Mouse (Mus musculus): ENCODE measurements around the gene B4galt5. TPM values are rescaled to one million over a fixed set of nuclear protein-coding genes. Genes with fewer than 3 reads are reported as not detected.

The B4galt5 gene
- polyA plus RNA-seq, 1 experiment from 2014 or later = 3.2 TPM

DNA sequence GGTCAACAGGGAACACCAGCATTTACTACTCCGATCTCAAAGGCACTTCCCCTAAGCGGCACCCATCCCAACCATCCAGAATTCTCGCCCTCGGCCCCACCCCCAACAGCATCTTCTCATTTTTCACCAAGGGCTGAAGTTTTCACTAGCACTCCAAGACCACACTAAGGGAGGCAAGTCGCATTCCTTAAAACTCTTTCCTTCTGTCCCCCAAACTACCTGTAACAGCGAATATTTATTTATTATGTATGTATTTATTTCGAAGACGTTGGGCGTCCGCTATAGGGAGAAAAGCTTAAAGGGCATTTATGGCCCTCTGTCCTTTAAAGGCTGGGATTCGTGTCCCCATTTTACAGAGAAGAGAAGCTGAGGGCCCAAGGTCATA is 1.0 kb downstream of the B4galt5 start:
- peak overlapping the region; percentile 91 for H3K27ac ChIP-seq (ENCODE audit: low read depth)
- peaks cover 50% of the 10 kb centered on the region for H3K4me1 ChIP-seq (ENCODE audit: insufficient read depth)
- no peaks in the 10 kb centered on the region for H3K9me3 ChIP-seq (ENCODE audit: low read length)
- TF ChIP-seq EP300 (IDR thresholded peaks at IDR 0.05; ENCODE audit: low read depth) = no peak
- TF ChIP-seq CTCF (IDR thresholded peaks at IDR 0.05; ENCODE audit: low read depth) = no peak
- no peaks in the 10 kb centered on the region for H3K36me3 ChIP-seq (replicated peaks; ENCODE audit: insufficient read depth, low read length)
- WGBS (ENCODE audit: insufficient replicate concordance) = 15% methylated on average over 11 of the region's 11 CpGs
- H3K27me3 ChIP-seq (ENCODE audit: insufficient read depth, low read length) = peaks cover 11% of the 10 kb centered on the region; the same call in 1 of the 2 replicates
- DNase-seq = no peak
- ATAC-seq = no peak
- peak overlapping the region; percentile 69 for H3K4me3 ChIP-seq (ENCODE audit: low read depth, low read length)
- peak overlapping the region; percentile 80 for H3K4me2 ChIP-seq (ENCODE audit: low read depth, low read length)
- H3K9ac ChIP-seq (replicated peaks) = peak overlapping the region; percentile 85

DNA sequence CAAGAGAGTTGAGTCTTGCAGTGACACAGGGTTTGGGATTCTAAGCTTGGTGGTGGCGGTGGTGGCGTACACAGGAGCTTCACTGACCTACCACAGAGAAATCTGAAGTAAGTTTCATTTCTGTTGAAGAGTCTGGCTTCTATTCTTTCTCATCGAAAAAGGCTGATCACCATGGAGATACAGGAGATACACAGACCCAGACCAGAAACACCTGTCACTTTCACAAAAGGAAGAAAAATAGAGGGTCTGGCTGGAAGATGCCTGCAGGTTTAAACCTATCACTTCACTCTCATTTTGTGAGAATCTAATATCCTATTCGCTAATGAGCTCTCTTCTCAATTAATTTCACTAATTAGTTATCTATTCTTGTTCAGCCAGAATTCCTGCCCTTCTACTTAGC is 1.6 kb downstream of the B4galt5 start:
- Histone ChIP-seq H3K4me3 (ENCODE audit: low read depth, low read length) (peak overlapping the region; percentile 69), H3K27me3 (ENCODE audit: insufficient read depth, low read length) (peaks cover 11% of the 10 kb centered on the region; the same call in 1 of the 2 replicates), H3K4me2 (ENCODE audit: low read depth, low read length) (peak overlapping the region; percentile 80), H3K9me3 (ENCODE audit: low read length) (no peaks in the 10 kb centered on the region), H3K4me1 (ENCODE audit: insufficient read depth) (peaks cover 48% of the 10 kb centered on the region), H3K9ac (replicated peaks) (no peak overlapping the region), H3K27ac (ENCODE audit: low read depth) (no peak overlapping the region), H3K36me3 (replicated peaks; ENCODE audit: insufficient read depth, low read length) (no peaks in the 10 kb centered on the region)
- ATAC-seq = no peak
- TF ChIP-seq CTCF (IDR thresholded peaks at IDR 0.05; ENCODE audit: low read depth) = no peak
- no peak for TF ChIP-seq EP300 (IDR thresholded peaks at IDR 0.05; ENCODE audit: low read depth)
- DNase-seq = no peak
- 70% methylated on average over 4 of the region's 4 CpGs for WGBS (ENCODE audit: insufficient replicate concordance)

DNA sequence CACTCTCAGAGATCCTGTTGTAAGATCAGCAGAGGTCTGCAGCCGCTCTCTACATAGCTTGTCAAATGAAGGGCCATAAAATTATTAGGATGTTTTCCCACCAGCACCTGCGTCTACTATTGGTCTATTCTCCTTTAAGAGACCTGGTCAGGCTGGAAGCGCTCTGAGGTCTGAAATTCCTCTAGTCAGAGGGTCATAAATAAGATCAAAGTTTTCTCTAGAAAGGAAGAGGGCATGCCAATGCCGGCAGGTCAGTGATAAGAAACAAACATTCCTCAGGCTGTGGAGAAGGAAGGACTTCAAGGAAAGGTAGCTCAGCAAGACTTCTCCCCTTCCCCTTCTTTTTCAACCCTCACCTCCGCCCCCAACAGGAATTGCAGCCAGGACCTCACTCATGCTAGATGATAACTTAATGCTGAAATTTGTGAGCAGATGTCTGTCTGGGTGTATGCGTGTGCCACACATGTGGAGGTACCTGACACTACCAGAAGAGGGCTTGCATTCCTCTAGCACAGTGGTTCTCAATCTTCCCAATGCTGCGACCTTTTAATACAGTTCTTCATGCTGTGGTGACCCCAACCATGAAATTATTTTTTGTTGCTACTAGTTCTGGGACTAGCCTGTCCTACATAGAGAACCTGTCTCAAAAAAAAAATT is 3.3 kb downstream of the B4galt5 start:
- Histone ChIP-seq H3K9me3 (ENCODE audit: low read length) (no peaks in the 10 kb centered on the region), H3K9ac (replicated peaks) (no peak overlapping the region), H3K4me2 (ENCODE audit: low read depth, low read length) (peak overlapping the region; percentile 2), H3K4me1 (ENCODE audit: insufficient read depth) (peaks cover 42% of the 10 kb centered on the region), H3K27ac (ENCODE audit: low read depth) (no peak overlapping the region), H3K36me3 (replicated peaks; ENCODE audit: insufficient read depth, low read length) (no peaks in the 10 kb centered on the region), H3K4me3 (ENCODE audit: low read depth, low read length) (no peak overlapping the region), H3K27me3 (ENCODE audit: insufficient read depth, low read length) (peaks cover 11% of the 10 kb centered on the region; the same call in 1 of the 2 replicates)
- ATAC-seq (no peak), DNase-seq (no peak)
- 64% methylated on average over 7 of the region's 7 CpGs for WGBS (ENCODE audit: insufficient replicate concordance)
- TF ChIP-seq EP300 (IDR thresholded peaks at IDR 0.05; ENCODE audit: low read depth) = no peak
- peak; percentile 16 for TF ChIP-seq CTCF (IDR thresholded peaks at IDR 0.05; ENCODE audit: low read depth)

DNA sequence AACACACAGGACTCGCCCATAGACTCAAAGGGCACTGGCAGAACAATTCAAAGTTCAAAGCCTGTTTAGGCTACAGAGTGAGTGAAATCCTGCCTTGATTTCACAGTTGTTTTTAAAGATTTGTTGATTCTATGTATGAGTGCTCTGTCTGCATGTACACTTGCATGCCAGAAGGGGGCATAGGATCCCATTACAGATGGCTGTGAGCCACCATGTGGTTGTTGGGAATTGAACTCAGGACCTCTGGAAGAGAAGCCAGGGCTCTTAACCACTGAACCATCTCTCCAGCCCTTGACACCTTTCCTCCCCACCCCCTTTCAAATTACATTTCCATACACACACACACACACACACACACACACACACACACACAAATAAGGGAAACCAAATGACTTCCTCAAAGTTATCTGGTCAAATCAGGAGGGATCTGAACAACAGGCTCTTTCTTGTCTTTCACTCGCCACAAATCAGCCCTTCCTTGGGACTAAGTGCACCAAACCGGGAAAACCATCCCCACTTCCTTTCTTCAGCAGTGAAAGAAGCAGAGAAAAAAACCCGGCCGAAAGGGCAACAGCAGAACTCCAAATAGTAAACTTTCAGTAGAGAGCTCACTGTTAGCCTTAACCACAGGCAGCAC is 4.0 kb downstream of the B4galt5 start:
- no peak overlapping the region for H3K4me3 ChIP-seq (ENCODE audit: low read depth, low read length)
- no peak for TF ChIP-seq EP300 (IDR thresholded peaks at IDR 0.05; ENCODE audit: low read depth)
- TF ChIP-seq CTCF (IDR thresholded peaks at IDR 0.05; ENCODE audit: low read depth) = peak; percentile 66
- H3K4me2 ChIP-seq (ENCODE audit: low read depth, low read length) = peak overlapping the region; percentile 2
- 34% methylated on average over 5 of the region's 5 CpGs for WGBS (ENCODE audit: insufficient replicate concordance)
- DNase-seq (no peak), ATAC-seq (no peak)
- no peak overlapping the region for H3K27ac ChIP-seq (ENCODE audit: low read depth)
- H3K9me3 ChIP-seq (ENCODE audit: low read length) = no peaks in the 10 kb centered on the region
- peaks cover 36% of the 10 kb centered on the region for H3K4me1 ChIP-seq (ENCODE audit: insufficient read depth)
- H3K27me3 ChIP-seq (ENCODE audit: insufficient read depth, low read length) = peaks cover 11% of the 10 kb centered on the region; the same call in 1 of the 2 replicates
- H3K9ac ChIP-seq (replicated peaks) = no peak overlapping the region
- no peaks in the 10 kb centered on the region for H3K36me3 ChIP-seq (replicated peaks; ENCODE audit: insufficient read depth, low read length)

DNA sequence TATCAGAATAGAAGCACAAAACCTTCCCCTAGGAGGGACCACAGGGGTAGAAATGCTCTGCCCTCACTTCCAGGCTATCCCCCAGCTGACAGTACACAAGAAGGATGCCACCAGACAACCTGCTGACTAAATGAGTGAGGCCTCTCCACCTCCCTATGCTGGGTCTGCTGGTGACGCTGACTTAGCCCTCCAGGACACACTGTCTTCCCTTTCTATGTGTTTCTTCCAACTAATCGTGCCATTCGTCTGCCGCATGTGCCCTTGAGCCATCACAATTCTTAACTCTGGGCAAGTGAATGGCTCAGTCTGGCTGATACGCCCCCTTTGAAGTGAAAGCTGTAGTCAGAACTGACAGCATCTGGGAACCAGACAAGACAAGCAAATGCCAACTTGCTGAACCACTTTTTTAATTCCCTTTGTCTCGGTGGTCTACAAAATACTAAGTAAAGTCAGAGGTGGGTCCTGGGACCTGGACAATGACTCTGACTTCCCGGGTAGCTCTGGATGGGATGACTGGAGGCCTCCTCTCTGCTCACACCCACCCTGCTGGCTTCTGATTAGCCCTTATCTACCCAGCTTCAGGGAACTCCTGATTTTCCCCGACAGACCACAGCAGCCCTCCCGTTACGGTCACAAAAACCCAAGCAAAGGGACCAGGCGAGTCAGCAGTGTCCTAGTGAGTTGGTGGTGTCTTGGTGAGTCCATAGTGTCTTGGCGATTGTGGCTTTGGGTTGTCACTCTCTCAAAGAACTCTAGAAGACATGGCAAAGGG is 5.4 kb downstream of the B4galt5 start:
- Histone ChIP-seq H3K4me2 (ENCODE audit: low read depth, low read length) (peak overlapping the region; percentile 54), H3K4me3 (ENCODE audit: low read depth, low read length) (peak overlapping the region; percentile 11; the same call in 1 of the 2 replicates), H3K36me3 (replicated peaks; ENCODE audit: insufficient read depth, low read length) (no peaks in the 10 kb centered on the region), H3K27me3 (ENCODE audit: insufficient read depth, low read length) (peaks cover 11% of the 10 kb centered on the region; the same call in 1 of the 2 replicates), H3K9me3 (ENCODE audit: low read length) (no peaks in the 10 kb centered on the region), H3K9ac (replicated peaks) (peak overlapping the region; percentile 3; the same call in 1 of the 2 replicates), H3K4me1 (ENCODE audit: insufficient read depth) (peaks cover 31% of the 10 kb centered on the region), H3K27ac (ENCODE audit: low read depth) (0 out of 2 replicates have a peak overlapping the region, but pooled peaks have one; percentile 51)
- DNase-seq (peak; percentile 59), ATAC-seq (peak; percentile 80)
- WGBS (ENCODE audit: insufficient replicate concordance) = 54% methylated on average over 12 of the region's 12 CpGs
- TF ChIP-seq EP300 (IDR thresholded peaks at IDR 0.05; ENCODE audit: low read depth) (peak; percentile 84), CTCF (IDR thresholded peaks at IDR 0.05; ENCODE audit: low read depth) (no peak)

DNA sequence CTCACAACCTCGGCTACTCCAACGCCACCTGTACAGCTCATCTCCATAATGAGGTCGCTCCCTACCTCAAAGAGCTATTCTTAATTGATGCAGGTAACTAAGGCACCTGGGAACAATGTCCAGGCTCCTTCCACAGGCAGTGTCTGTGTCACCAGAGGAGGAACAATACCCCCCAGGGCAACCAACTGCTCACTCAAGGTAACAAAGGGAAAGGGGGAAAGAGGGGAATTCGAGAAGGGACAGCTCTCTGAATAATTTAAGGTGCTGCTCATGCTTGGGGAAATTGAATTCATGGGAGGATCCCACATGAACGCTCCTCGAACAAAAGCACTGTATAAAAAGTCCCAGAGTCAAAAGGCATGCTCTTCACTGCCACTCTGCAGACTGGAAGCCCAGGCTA is 6.1 kb downstream of the B4galt5 start:
- Histone ChIP-seq H3K27ac (ENCODE audit: low read depth) (no peak overlapping the region), H3K4me3 (ENCODE audit: low read depth, low read length) (no peak overlapping the region), H3K9ac (replicated peaks) (no peak overlapping the region), H3K4me1 (ENCODE audit: insufficient read depth) (peaks cover 35% of the 10 kb centered on the region), H3K36me3 (replicated peaks; ENCODE audit: insufficient read depth, low read length) (no peaks in the 10 kb centered on the region), H3K27me3 (ENCODE audit: insufficient read depth, low read length) (peaks cover 4% of the 10 kb centered on the region; the same call in 1 of the 2 replicates), H3K4me2 (ENCODE audit: low read depth, low read length) (no peak overlapping the region), H3K9me3 (ENCODE audit: low read length) (no peaks in the 10 kb centered on the region)
- 79% methylated on average over 6 of the region's 6 CpGs for WGBS (ENCODE audit: insufficient replicate concordance)
- DNase-seq (no peak), ATAC-seq (no peak)
- TF ChIP-seq EP300 (IDR thresholded peaks at IDR 0.05; ENCODE audit: low read depth) (no peak), CTCF (IDR thresholded peaks at IDR 0.05; ENCODE audit: low read depth) (no peak)

Measured in liver, postnatal 0 days (tissue).